Mouse (Mus musculus) forebrain, embryonic 15.5 days (tissue): ENCODE data around the gene Umad1. TPM values are rescaled to one million over a fixed set of nuclear protein-coding genes. Genes with fewer than 3 reads are reported as not detected.

ENCODE experiments used
- ATAC-seq: fragments of 200-750 bp; cut with Nextera tagmentation; replicated peaks from 2 replicates; pipeline ENCODE4 v1.8.0; 2017; ENCODE audit warnings: mild to moderate bottlenecking, moderate TSS enrichment, moderate library complexity
- H3K27ac ChIP-seq: fragments of 300-500 bp; sonication (generic); replicated peaks from 2 replicates; pipeline ENCODE4 v1.5.1; 2015; ENCODE audit warnings: mild to moderate bottlenecking, inconsistent platforms
- H3K27me3 ChIP-seq: fragments of 300-500 bp; sonication (generic); 2 replicates; pipeline ENCODE4 v1.6.1; 2015; ENCODE audit warnings: inconsistent platforms
- H3K36me3 ChIP-seq: fragments of 300-500 bp; sonication (generic); 2 replicates; pipeline ENCODE4 v1.6.1; 2015; ENCODE audit warnings: mild to moderate bottlenecking, inconsistent platforms
- H3K4me1 ChIP-seq: fragments of 300-500 bp; sonication (generic); 2 replicates; pipeline ENCODE4 v1.6.1; 2015; ENCODE audit warnings: inconsistent platforms
- H3K4me2 ChIP-seq: fragments of 300-500 bp; sonication (generic); replicated peaks from 2 replicates; pipeline ENCODE4 v1.6.1; 2015; ENCODE audit warnings: mild to moderate bottlenecking, inconsistent platforms
- H3K4me3 ChIP-seq: fragments of 300-500 bp; sonication (generic); 2 replicates; pipeline ENCODE4 v1.5.1; 2015; ENCODE audit warnings: mild to moderate bottlenecking, inconsistent platforms
- H3K9ac ChIP-seq: fragments of 300-500 bp; sonication (generic); replicated peaks from 2 replicates; pipeline ENCODE4 v1.6.1; 2015; ENCODE audit warnings: mild to moderate bottlenecking, inconsistent platforms
- H3K9me3 ChIP-seq: fragments of 300-500 bp; sonication (generic); 2 replicates; pipeline ENCODE4 v1.6.1; 2016; ENCODE audit warnings: inconsistent platforms
- WGBS: fragments of 180-500 bp; shearing (Covaris S2); methylation state at CpG from one replicate; pipeline ENCODE4 v1.1.7; 2015; ENCODE audit warnings: mixed read lengths; 5-methylcytosine and 5-hydroxymethylcytosine counted together
- polyA plus RNA-seq: library from polyadenylated mRNA; unstranded; fragments of >200 nt; fragmentation: Nextera tagmentation; extraction: Ambion mirVana; gene quantifications from 2 replicates; pipeline ENCODE4 v1.2.1, GENCODE M21; 2015

Gene Umad1
- polyA plus RNA-seq, 1 experiment from 2014 or later = 42.7 TPM

DNA sequence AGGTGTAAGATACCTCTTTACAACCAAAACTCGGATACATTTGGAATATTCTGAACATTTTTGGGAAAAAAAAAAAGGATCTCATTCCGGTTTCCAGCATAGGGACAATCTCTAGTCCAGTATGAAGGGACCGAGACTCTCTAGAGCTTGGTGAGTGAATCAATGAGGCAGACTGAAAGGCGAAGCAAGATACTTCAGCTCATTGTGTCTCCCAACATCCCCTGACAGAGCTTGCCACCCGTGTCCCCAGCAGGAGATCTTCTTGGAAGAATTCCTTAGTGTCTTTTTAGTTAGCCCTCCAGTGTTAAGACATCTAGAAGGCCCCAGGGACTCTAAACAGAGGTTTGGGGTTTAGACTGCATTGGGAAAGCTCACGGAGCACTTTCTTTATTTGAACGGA lies 230.2 kb downstream of the Umad1 start:
- Histone ChIP-seq H3K27ac (no peak overlapping the region), H3K27me3 (no peaks in the 10 kb centered on the region), H3K4me3 (no peak overlapping the region), H3K9me3 (no peaks in the 10 kb centered on the region), H3K36me3 (no peaks in the 10 kb centered on the region), H3K9ac (no peak overlapping the region), H3K4me2 (no peak overlapping the region), H3K4me1 (peaks cover 14% of the 10 kb centered on the region)
- ATAC-seq = no peak
- 69% methylated on average over 7 of the region's 7 CpGs for WGBS

- H3K36me3 ChIP-seq = no peaks in the 10 kb centered on the region
- no peak overlapping the region for H3K4me3 ChIP-seq
- no peak overlapping the region for H3K4me2 ChIP-seq
- no peak overlapping the region for H3K27ac ChIP-seq
- no peaks in the 10 kb centered on the region for H3K9me3 ChIP-seq
- H3K9ac ChIP-seq = no peak overlapping the region
- no peak for ATAC-seq
- WGBS = 92% methylated on average over 1 of the region's 1 CpGs
- H3K4me1 ChIP-seq = peaks cover 14% of the 10 kb centered on the region
- no peaks in the 10 kb centered on the region for H3K27me3 ChIP-seq
Observed at GRCm38 (mm10) chr6:8489938-8490585, 231.0 kb downstream of the Umad1 start.

DNA sequence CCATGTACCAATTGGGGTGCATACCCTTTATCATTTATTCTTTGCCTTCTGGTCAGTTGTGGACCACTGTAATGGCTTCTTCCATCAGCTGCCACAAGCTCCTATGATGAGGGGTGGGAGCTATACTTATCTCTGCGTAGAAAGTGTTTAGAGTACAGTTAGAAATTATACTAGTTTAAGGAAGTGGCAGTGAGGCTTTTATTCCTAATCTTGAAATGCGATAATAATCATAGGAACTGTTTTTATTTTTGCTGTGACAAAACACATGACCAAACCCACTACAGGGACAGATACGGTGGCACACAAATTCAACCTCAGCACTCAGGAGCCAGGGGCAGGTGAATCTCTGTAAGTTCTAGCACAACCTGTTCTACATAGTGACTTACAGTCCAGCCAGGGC lies 233.2 kb downstream of the Umad1 start:
- 96% methylated on average over 3 of the region's 3 CpGs for WGBS

DNA sequence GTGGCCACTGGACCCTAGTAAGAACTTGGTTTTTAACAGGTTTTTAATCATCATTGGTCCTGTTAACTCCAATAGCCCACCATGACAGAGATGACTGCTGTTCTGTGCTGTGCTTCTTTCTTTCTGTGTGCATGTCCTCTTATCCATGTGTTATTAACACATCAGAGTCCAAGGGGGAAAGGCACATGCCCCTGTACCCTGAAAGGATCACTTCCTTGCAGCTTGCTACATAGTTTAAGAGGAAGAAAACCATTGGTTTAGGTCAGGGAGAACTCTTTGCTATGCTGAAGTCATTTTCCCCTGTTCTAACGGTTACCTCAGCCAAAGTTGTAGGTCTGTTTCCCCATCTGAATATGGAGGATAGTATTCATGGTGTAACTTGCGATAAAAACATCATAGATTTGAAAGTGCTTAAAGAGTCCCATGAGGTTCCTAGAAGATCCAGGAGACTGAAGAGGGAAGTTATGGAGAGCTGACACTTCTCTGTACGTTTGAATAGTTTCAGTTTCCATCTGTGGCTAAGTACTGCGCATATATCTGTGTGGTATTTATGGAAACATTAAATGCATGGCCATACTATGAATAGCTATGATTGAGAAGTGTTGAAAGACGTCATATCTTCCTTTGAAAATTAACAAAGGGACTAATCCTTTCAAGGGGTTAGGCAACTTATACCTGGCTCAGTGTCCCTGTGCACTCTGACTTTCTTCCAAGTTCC lies 236.2 kb downstream of the Umad1 start:
- no peak overlapping the region for H3K4me3 ChIP-seq
- no peaks in the 10 kb centered on the region for H3K9me3 ChIP-seq
- H3K36me3 ChIP-seq = no peaks in the 10 kb centered on the region
- H3K27ac ChIP-seq = no peak overlapping the region
- no peak overlapping the region for H3K4me2 ChIP-seq
- no peaks in the 10 kb centered on the region for H3K27me3 ChIP-seq
- 87% methylated on average over 5 of the region's 5 CpGs for WGBS
- no peak for ATAC-seq
- no peaks in the 10 kb centered on the region for H3K4me1 ChIP-seq
- no peak overlapping the region for H3K9ac ChIP-seq

More for the DNA sequence above, 233.2 kb downstream of the Umad1 start:
- no peak for ATAC-seq
- Histone ChIP-seq H3K4me1 (peaks cover 5% of the 10 kb centered on the region), H3K9me3 (no peaks in the 10 kb centered on the region), H3K4me3 (no peak overlapping the region), H3K9ac (no peak overlapping the region), H3K27me3 (no peaks in the 10 kb centered on the region), H3K27ac (no peak overlapping the region), H3K36me3 (no peaks in the 10 kb centered on the region), H3K4me2 (no peak overlapping the region)

- Histone ChIP-seq H3K9me3 (no peaks in the 10 kb centered on the region), H3K27me3 (no peaks in the 10 kb centered on the region), H3K4me3 (no peak overlapping the region), H3K9ac (no peak overlapping the region), H3K4me1 (no peaks in the 10 kb centered on the region), H3K36me3 (no peaks in the 10 kb centered on the region), H3K27ac (no peak overlapping the region), H3K4me2 (no peak overlapping the region)
- WGBS = 78% methylated on average over 4 of the region's 4 CpGs
- no peak for ATAC-seq
Observed at GRCm38 (mm10) chr6:8495827-8496222, 236.7 kb downstream of the Umad1 start.

GRCm38 (mm10) chr6:8497234-8497867 lies 238.3 kb downstream of the Umad1 start:
- no peak for ATAC-seq
- WGBS = 78% methylated on average over 6 of the region's 6 CpGs

GRCm38 (mm10) chr6:8497868-8498257 lies 238.8 kb downstream of the Umad1 start:
- Histone ChIP-seq H3K4me3 (no peak overlapping the region), H3K4me2 (no peak overlapping the region), H3K9ac (no peak overlapping the region), H3K36me3 (no peaks in the 10 kb centered on the region), H3K4me1 (no peaks in the 10 kb centered on the region), H3K27ac (no peak overlapping the region), H3K27me3 (no peaks in the 10 kb centered on the region), H3K9me3 (no peaks in the 10 kb centered on the region)
- WGBS = 56% methylated on average over 6 of the region's 6 CpGs
- no peak for ATAC-seq

More at GRCm38 (mm10) chr6:8497234-8497867, 238.3 kb downstream of the Umad1 start:
- H3K4me2 ChIP-seq = no peak overlapping the region
- no peak overlapping the region for H3K27ac ChIP-seq
- no peak overlapping the region for H3K9ac ChIP-seq
- H3K27me3 ChIP-seq = no peaks in the 10 kb centered on the region
- H3K36me3 ChIP-seq = no peaks in the 10 kb centered on the region
- no peak overlapping the region for H3K4me3 ChIP-seq
- no peaks in the 10 kb centered on the region for H3K4me1 ChIP-seq
- no peaks in the 10 kb centered on the region for H3K9me3 ChIP-seq

DNA sequence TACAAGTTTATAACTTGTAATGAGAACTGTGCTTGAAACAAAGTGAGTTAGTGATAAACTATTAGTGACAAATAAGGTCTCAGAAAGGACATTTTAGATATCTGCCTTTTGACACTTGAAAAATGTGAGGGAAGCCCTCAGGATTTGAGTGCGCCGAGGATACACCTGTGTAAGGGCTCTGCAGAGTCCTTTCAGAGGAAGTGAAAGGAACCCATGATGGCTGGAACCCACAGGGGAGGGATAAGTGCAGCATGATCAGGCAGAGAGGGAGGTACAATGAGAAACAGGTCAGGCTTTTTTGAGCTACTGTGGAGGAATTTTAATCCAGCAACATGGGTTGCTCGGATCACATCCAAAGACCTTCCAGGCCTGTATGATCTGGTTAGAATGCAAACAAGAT lies 239.9 kb downstream of the Umad1 start:
- H3K4me3 ChIP-seq = no peak overlapping the region
- no peaks in the 10 kb centered on the region for H3K9me3 ChIP-seq
- no peaks in the 10 kb centered on the region for H3K4me1 ChIP-seq
- H3K36me3 ChIP-seq = no peaks in the 10 kb centered on the region
- H3K9ac ChIP-seq = no peak overlapping the region
- no peak overlapping the region for H3K4me2 ChIP-seq
- ATAC-seq = no peak
- H3K27me3 ChIP-seq = no peaks in the 10 kb centered on the region
- 88% methylated on average over 3 of the region's 3 CpGs for WGBS
- no peak overlapping the region for H3K27ac ChIP-seq

DNA sequence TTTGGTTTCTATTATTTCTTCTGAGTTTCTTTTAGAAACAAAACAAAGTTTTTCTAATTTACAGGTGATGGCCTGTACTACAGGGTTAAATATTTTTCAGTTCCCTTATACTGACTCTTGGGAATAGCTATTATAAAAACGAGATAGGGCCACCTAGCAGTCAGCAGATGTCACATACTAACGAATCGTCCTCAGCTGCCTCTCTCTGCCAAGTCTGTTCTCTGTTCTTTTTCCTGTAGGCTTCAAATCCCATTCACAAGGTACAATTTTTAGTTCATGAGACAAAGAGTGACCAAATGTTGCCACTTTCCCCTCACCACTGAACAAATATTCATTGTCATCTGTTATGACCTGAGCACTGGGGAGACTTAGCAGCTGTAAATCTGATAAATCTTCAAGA lies 244.9 kb downstream of the Umad1 start:
- ATAC-seq = no peak
- no peak overlapping the region for H3K4me3 ChIP-seq
- H3K4me2 ChIP-seq = no peak overlapping the region
- H3K27ac ChIP-seq = no peak overlapping the region
- peaks cover 5% of the 10 kb centered on the region; the same call in 1 of the 2 replicates for H3K4me1 ChIP-seq
- WGBS = 13% methylated on average over 3 of the region's 3 CpGs
- H3K27me3 ChIP-seq = no peaks in the 10 kb centered on the region
- no peaks in the 10 kb centered on the region for H3K9me3 ChIP-seq
- H3K9ac ChIP-seq = no peak overlapping the region
- H3K36me3 ChIP-seq = no peaks in the 10 kb centered on the region

DNA sequence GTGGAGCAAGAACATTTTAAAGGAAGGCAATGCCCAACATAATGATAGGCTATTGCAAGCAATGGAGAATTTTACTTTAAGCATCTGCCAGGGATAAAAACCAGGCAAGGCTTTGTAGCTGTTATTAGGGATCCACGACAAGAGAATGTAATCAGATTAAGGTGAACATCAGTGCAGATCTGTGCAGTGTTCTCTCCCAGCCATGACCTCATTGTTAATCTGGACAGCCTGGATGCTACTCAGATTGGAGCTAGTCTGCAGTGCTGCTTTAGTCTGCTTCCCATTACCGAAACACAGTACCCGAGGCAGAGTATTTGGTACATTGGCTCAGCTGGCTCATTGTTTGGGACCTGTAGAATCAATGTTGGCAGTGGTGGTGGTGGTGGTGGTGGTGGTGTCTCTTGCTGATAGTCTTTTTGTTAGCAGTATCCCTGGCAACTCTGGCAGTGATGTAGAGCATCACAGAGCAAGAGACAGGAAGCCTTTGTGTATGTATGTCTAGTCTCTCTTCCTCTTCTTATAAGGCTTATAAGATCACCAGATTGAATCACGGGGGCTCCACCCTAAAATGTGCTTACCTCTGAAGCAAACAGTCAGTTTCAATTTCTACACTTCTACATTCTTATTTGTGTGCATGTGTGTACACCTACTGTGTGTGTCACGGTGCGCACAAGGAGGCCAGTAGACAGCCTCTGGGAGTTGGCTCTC lies 245.6 kb downstream of the Umad1 start:
- no peak for ATAC-seq
- WGBS = 87% methylated on average over 6 of the region's 6 CpGs
- no peak overlapping the region for H3K4me3 ChIP-seq
- no peak overlapping the region for H3K9ac ChIP-seq
- peaks cover 5% of the 10 kb centered on the region; the same call in 1 of the 2 replicates for H3K4me1 ChIP-seq
- no peak overlapping the region for H3K27ac ChIP-seq
- H3K36me3 ChIP-seq = no peaks in the 10 kb centered on the region
- no peak overlapping the region for H3K4me2 ChIP-seq
- no peaks in the 10 kb centered on the region for H3K9me3 ChIP-seq
- no peaks in the 10 kb centered on the region for H3K27me3 ChIP-seq

- no peak overlapping the region for H3K4me3 ChIP-seq
- no peaks in the 10 kb centered on the region for H3K27me3 ChIP-seq
- no peaks in the 10 kb centered on the region for H3K9me3 ChIP-seq
- no peak overlapping the region for H3K27ac ChIP-seq
- H3K36me3 ChIP-seq = no peaks in the 10 kb centered on the region
- H3K4me2 ChIP-seq = no peak overlapping the region
- H3K9ac ChIP-seq = no peak overlapping the region
- peaks cover 16% of the 10 kb centered on the region for H3K4me1 ChIP-seq
- no peak for ATAC-seq
Observed at GRCm38 (mm10) chr6:8506631-8507030, 247.5 kb downstream of the Umad1 start.
